Mouse (Mus musculus): ENCODE data around the gene Cenpm.
A peak's percentile ranks its signal among the peaks of the same experiment; 100 is the strongest.

Cenpm gene

GRCm38 (mm10) chr15:82243742-82244114, 820 bp downstream of the Cenpm start:
- DNase-seq (ENCODE audit: low read depth, low spot score): no peak

GRCm38 (mm10) chr15:82243311-82243710, 1.2 kb downstream of the Cenpm start:
- DNase-seq (ENCODE audit: low read depth, low spot score): no peak

- DNase-seq (ENCODE audit: low read depth, low spot score): peak; percentile 57
Observed at GRCm38 (mm10) chr15:82236565-82236964, 8.0 kb downstream of the Cenpm start.

- no peak for DNase-seq (ENCODE audit: low read depth, low spot score)
Observed at GRCm38 (mm10) chr15:82235661-82236060, 8.9 kb downstream of the Cenpm start.

- DNase-seq (ENCODE audit: low read depth, low spot score): no peak
Observed at GRCm38 (mm10) chr15:82232651-82233050, 11.9 kb downstream of the Cenpm start.

- no peak for DNase-seq (ENCODE audit: low read depth, low spot score)
Observed at GRCm38 (mm10) chr15:82231591-82232378, 12.8 kb downstream of the Cenpm start.

- DNase-seq (ENCODE audit: low read depth, low spot score): no peak
Observed at GRCm38 (mm10) chr15:82231100-82231499, 13.4 kb downstream of the Cenpm start.

GRCm38 (mm10) chr15:82230098-82230611, 14.4 kb downstream of the Cenpm start:
- no peak for DNase-seq (ENCODE audit: low read depth, low spot score)

- DNase-seq (ENCODE audit: low read depth, low spot score): no peak
Observed at GRCm38 (mm10) chr15:82229542-82230045, 15.0 kb downstream of the Cenpm start.

- DNase-seq (ENCODE audit: low read depth, low spot score): no peak
Observed at GRCm38 (mm10) chr15:82225769-82226168, 18.8 kb downstream of the Cenpm start.

GRCm38 (mm10) chr15:82224602-82225215, 19.8 kb downstream of the Cenpm start:
- no peak for DNase-seq (ENCODE audit: low read depth, low spot score)

- DNase-seq (ENCODE audit: low read depth, low spot score): no peak
Observed at GRCm38 (mm10) chr15:82223657-82224601, 20.6 kb downstream of the Cenpm start, which contains the start of gene Tnfrsf13c. Gene Tnfrsf13c (minus strand): TSS chr15:82224369.

- DNase-seq (ENCODE audit: low read depth, low spot score): no peak
Observed at GRCm38 (mm10) chr15:82223251-82223650, 21.3 kb downstream of the Cenpm start.

GRCm38 (mm10) chr15:82221104-82221860, 23.3 kb downstream of the Cenpm start:
- no peak for DNase-seq (ENCODE audit: low read depth, low spot score)

- DNase-seq (ENCODE audit: low read depth, low spot score): no peak
Observed at GRCm38 (mm10) chr15:82220003-82220675, 24.4 kb downstream of the Cenpm start.

- DNase-seq (ENCODE audit: low read depth, low spot score): no peak
Observed at GRCm38 (mm10) chr15:82218778-82219666, 25.5 kb downstream of the Cenpm start.

- no peak for DNase-seq (ENCODE audit: low read depth, low spot score)
Observed at GRCm38 (mm10) chr15:82217980-82218379, 26.6 kb downstream of the Cenpm start.

- no peak for DNase-seq (ENCODE audit: low read depth, low spot score)
Observed at GRCm38 (mm10) chr15:82217039-82217438, 27.5 kb downstream of the Cenpm start.

GRCm38 (mm10) chr15:82216142-82216827, 28.3 kb downstream of the Cenpm start:
- DNase-seq (ENCODE audit: low read depth, low spot score): no peak

Measured in retina, adult 2 months (tissue).